Mouse (Mus musculus): ENCODE results near the gene H2al1m. TPM values are rescaled to one million over a fixed set of nuclear protein-coding genes. Genes with fewer than 3 reads are reported as not detected.

H2al1m gene
- total RNA-seq (2023): 3.0 TPM in 1 of 2 replicates, not detected in the other

GRCm38 (mm10) chrX:9283464-9283863, at the start of gene H2al1m:
H2al1m (plus strand) TSS chrX:9283764.

GRCm38 (mm10) chrX:9256766-9257165, 26.8 kb upstream of the H2al1m start, which contains the start of gene Gm14862:
Gm14862 (minus strand) TSS chrX:9256899.

GRCm38 (mm10) chrX:9272460-9273361, 10.9 kb upstream of the H2al1m start, which contains the start of gene Xk:
Xk (plus strand) TSS chrX:9272756.

Other genes starting within 250 kb of the H2al1m start
- gene Fthl17f, start 220.7 kb upstream of the H2al1m start, total RNA-seq (2023): not detected in 2 replicates
- not detected in 2 replicates for gene 4930402K13Rik, start 179.2 kb upstream of the H2al1m start, total RNA-seq (2023)
- not detected in 2 replicates for gene Lancl3, start 83.9 kb upstream of the H2al1m start, total RNA-seq (2023)
- not detected in 2 replicates for gene Gm14862, start 26.9 kb upstream of the H2al1m start, total RNA-seq (2023)
- 4.3 and 5.0 TPM in 2 replicates for gene Xk, start 11.0 kb upstream of the H2al1m start, total RNA-seq (2023)
- 1.2 TPM in 1 of 2 replicates, not detected in the other for gene H2al1k, start 66.9 kb downstream of the H2al1m start, total RNA-seq (2023)
- gene Cybb, start 204.0 kb downstream of the H2al1m start, total RNA-seq (2023): 1,145 and 1,160 TPM in 2 replicates

All from neutrophil, adult 65 days (primary cell).